Mouse (Mus musculus) intestine, postnatal 0 days (tissue): ENCODE measurements around the gene Ddx42. TPM values are rescaled to one million over a fixed set of nuclear protein-coding genes. Genes with fewer than 3 reads are reported as not detected.

Source experiments
- ATAC-seq: fragments of 200-750 bp; cut with Nextera tagmentation; 2 replicates; pipeline ENCODE4 v1.8.0; 2017; ENCODE audit warnings: mild to moderate bottlenecking, moderate TSS enrichment, moderate library complexity
- H3K27ac ChIP-seq: fragments of 300-500 bp; sonication (generic); 2 replicates; pipeline ENCODE4 v1.5.1; 2014; ENCODE audit warnings: mild to moderate bottlenecking, low read depth, low read length, moderate library complexity
- H3K27me3 ChIP-seq: fragments of 300-500 bp; sonication (generic); replicated peaks from 2 replicates; pipeline ENCODE4 v1.6.1; 2014; ENCODE audit warnings: low read length, mixed read lengths; ENCODE audit not compliant: control insufficient read depth, insufficient read depth
- H3K36me3 ChIP-seq: fragments of 300-500 bp; sonication (generic); 2 replicates; pipeline ENCODE4 v1.6.1; 2014; ENCODE audit warnings: mild to moderate bottlenecking, moderate library complexity; ENCODE audit not compliant: control insufficient read depth, insufficient read depth
- H3K4me1 ChIP-seq: fragments of 300-500 bp; sonication (generic); replicated peaks from 2 replicates; pipeline ENCODE4 v1.6.1; 2014; ENCODE audit warnings: antibody characterized with exemption, low read length, mixed read lengths; ENCODE audit not compliant: control insufficient read depth, insufficient read depth
- H3K4me2 ChIP-seq: fragments of 300-500 bp; sonication (generic); replicated peaks from 2 replicates; pipeline ENCODE4 v1.6.1; 2014; ENCODE audit warnings: low read depth, mild to moderate bottlenecking, moderate library complexity
- H3K4me3 ChIP-seq: fragments of 300-500 bp; sonication (generic); 2 replicates; pipeline ENCODE4 v1.5.1; 2014; ENCODE audit warnings: low read depth, low read length
- H3K9ac ChIP-seq: fragments of 300-500 bp; sonication (generic); 2 replicates; pipeline ENCODE4 v1.6.1; 2014; ENCODE audit warnings: mild to moderate bottlenecking, low read depth, low read length
- H3K9me3 ChIP-seq: fragments of 300-500 bp; sonication (generic); 2 replicates; pipeline ENCODE4 v1.6.1; 2016; ENCODE audit warnings: mixed run types; ENCODE audit not compliant: control insufficient read depth
- CTCF ChIP-seq: sonication (generic); IDR thresholded peaks from 2 replicates; pipeline ENCODE4 v1.5.1; 2016; ENCODE audit warnings: low read depth, mild to moderate bottlenecking, control low read depth, antibody characterized with exemption, moderate library complexity
- WGBS: fragments of 180-500 bp; shearing (Covaris S2); extraction: QIAGEN DNeasy Blood & Tissue Kit; methylation state at CpG from one replicate; pipeline ENCODE4 v1.1.7; 2014; 5-methylcytosine and 5-hydroxymethylcytosine counted together
- polyA plus RNA-seq: library from polyadenylated mRNA; unstranded; fragments of >200 nt; fragmentation: Nextera tagmentation; extraction: Ambion mirVana; gene quantifications from 2 replicates; pipeline ENCODE4 v1.2.1, GENCODE M21; 2015

Gene Ddx42
- polyA plus RNA-seq, 1 experiment from 2014 or later, result 28.1 TPM

DNA sequence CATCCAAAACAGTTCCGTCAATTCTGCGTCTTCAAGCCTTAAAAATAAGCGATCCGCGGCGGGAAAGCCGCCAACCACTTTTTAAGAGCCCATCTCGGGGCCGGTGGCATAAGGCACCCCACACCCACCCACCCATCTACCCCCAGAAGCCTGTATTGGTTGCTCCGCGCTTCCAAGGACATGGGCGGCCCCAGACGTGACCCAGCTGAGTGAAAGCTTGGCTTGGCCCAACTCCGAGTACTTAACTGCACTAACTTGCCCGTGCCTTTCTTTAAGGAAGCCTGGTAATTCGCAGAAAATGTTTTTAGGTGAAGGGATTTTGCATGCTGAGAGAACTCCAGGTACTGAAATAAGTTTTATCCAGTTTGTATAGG lies 56.6 kb downstream of the Ddx42 start:
- H3K27ac ChIP-seq, result peak overlapping the region; percentile 72
- 7% methylated on average over 16 of the region's 16 CpGs for WGBS
- peak overlapping the region; percentile 95 for H3K9ac ChIP-seq
- H3K4me3 ChIP-seq, result peak overlapping the region; percentile 97
- H3K36me3 ChIP-seq, result no peaks in the 10 kb centered on the region
- H3K4me1 ChIP-seq, result peaks cover 10% of the 10 kb centered on the region
- ATAC-seq, result no peak
- TF ChIP-seq CTCF, result no peak
- H3K27me3 ChIP-seq, result no peaks in the 10 kb centered on the region
- H3K9me3 ChIP-seq, result no peaks in the 10 kb centered on the region
- H3K4me2 ChIP-seq, result peak overlapping the region; percentile 77

DNA sequence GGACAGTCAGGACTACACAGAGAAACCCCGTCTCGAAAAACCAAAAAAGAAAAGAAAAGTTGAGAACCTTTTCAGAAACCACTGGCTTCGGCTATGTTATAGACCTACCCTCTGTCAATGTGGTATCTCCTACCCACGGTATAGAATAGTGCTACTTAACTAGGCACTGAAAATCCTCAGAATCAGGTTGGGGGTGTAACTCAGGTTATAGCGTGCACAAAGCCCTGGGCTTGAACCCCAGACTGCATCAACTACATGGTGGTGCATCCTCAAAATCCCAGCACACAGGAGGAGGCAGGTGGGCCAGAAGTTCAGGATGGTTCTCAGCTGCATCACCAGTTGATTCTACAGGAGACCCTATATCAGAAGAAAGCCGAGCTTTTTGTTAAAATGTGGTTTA lies 57.1 kb downstream of the Ddx42 start:
- 93% methylated on average over 6 of the region's 6 CpGs for WGBS
- Histone ChIP-seq H3K4me3 (no peak overlapping the region), H3K9ac (no peak overlapping the region), H3K4me1 (peaks cover 10% of the 10 kb centered on the region), H3K9me3 (no peaks in the 10 kb centered on the region), H3K27me3 (no peaks in the 10 kb centered on the region), H3K36me3 (no peaks in the 10 kb centered on the region), H3K27ac (no peak overlapping the region), H3K4me2 (peak overlapping the region; percentile 77; the same call in 1 of the 2 replicates)
- TF ChIP-seq CTCF, result no peak
- ATAC-seq, result no peak

DNA sequence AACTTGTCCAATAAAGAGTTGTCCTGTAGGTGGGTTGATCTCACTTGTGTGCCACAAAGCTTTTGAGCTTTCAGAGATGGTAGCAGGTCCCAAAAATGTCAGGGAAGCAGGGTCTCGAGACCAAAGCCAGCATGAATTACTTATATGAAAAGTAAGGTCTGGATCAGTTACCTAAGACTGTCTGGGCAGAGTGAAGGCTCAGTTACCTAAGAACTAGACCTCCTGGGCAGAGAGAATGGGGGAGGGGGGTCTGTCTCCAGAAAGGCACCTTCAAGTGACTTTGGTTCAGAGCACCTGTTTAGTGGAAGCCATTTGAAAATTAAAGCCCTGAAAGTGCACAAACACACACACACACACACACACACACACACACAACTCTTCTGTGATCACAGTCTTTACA lies 57.6 kb downstream of the Ddx42 start:
- Histone ChIP-seq H3K4me2 (no peak overlapping the region), H3K36me3 (no peaks in the 10 kb centered on the region), H3K4me1 (peaks cover 10% of the 10 kb centered on the region), H3K4me3 (no peak overlapping the region), H3K27me3 (no peaks in the 10 kb centered on the region), H3K9me3 (no peaks in the 10 kb centered on the region), H3K9ac (no peak overlapping the region), H3K27ac (no peak overlapping the region)
- 89% methylated on average over 1 of the region's 1 CpGs for WGBS
- ATAC-seq, result no peak
- no peak for TF ChIP-seq CTCF

DNA sequence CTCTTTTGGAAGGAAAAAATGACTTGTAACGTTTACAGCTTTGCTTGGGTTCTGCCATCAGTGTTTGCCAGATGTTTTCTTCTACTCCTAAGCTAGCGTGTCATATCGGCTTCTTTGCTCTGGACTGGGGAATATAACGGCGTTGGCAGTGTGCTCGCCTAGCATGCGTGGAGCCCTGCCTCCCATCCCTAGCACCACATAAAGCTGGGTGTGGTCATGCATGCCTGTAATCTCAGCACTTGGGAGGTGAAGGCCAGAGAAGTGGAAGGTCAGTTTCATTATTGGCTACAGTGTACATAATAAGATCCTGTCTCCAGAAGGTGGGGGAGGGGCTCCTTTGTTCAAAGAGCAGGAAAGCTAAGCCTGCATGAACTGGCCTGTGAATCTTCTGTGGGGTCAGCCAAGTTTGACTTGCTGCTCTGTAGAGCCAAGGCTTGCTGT lies 58.3 kb downstream of the Ddx42 start:
- no peaks in the 10 kb centered on the region for H3K9me3 ChIP-seq
- WGBS, result 28% methylated on average over 7 of the region's 7 CpGs
- no peak overlapping the region for H3K27ac ChIP-seq
- no peak overlapping the region for H3K9ac ChIP-seq
- ATAC-seq, result no peak
- H3K4me2 ChIP-seq, result no peak overlapping the region
- no peak for TF ChIP-seq CTCF
- H3K36me3 ChIP-seq, result no peaks in the 10 kb centered on the region
- H3K27me3 ChIP-seq, result no peaks in the 10 kb centered on the region
- H3K4me1 ChIP-seq, result peaks cover 10% of the 10 kb centered on the region
- no peak overlapping the region for H3K4me3 ChIP-seq

DNA sequence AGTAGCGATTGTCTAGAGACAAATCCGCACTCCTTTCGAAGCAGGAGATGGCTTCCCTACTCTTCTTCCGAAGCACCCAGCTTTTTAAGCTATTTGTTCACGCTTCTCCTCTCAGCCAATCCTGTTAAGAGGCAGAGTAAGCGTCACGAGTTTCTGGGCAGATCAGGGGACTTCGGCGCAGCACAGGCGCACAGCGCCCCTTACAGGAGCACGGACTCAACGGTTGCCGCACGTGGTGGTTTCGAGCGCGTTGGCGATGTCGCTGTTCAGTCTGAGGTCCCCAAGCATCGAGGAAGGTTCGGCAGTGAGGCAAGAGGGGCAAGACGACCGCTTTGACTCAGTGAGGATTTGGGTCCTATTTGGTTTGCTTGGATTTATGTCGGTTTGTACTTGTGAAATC lies 59.7 kb downstream of the Ddx42 start, which contains the start of gene Tcam1:
Gene Tcam1, plus strand, starts transcription at position 219 of the 400 bp plus-strand sequence.
- peak; percentile 35; the same call in 1 of the 2 replicates for ATAC-seq
- H3K27ac ChIP-seq, result no peak within 1 kb of the TSS

DNA sequence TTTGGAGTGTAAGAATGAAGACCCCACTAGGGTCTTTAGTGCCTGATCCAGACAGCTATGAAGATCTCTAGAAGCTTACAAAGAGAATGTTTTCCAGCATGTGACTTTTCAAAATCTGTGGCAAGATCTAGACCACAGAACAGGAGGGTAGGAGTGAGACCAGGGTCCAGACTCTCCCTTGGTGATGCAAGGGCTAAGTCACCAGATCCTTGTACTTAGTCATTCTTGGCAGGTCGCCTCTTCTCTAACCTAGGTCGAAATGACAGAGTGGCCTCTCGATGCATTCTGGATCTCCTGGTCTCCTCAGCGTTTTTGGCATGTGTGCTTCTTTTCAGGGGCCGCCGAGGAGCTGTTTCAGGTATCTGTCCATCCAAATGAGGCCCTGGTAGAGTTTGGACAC lies 65.7 kb downstream of the Ddx42 start:
- no peaks in the 10 kb centered on the region for H3K9me3 ChIP-seq
- no peak overlapping the region for H3K27ac ChIP-seq
- WGBS, result 83% methylated on average over 6 of the region's 6 CpGs
- ATAC-seq, result no peak
- H3K27me3 ChIP-seq, result no peaks in the 10 kb centered on the region
- no peak for TF ChIP-seq CTCF
- no peak overlapping the region for H3K4me3 ChIP-seq
- no peaks in the 10 kb centered on the region for H3K4me1 ChIP-seq
- no peak overlapping the region for H3K4me2 ChIP-seq
- H3K9ac ChIP-seq, result no peak overlapping the region
- no peaks in the 10 kb centered on the region for H3K36me3 ChIP-seq

More for the DNA sequence above, 59.7 kb downstream of the Ddx42 start, which contains the start of gene Tcam1:
- H3K27me3 ChIP-seq, result no peaks in the 10 kb centered on the region
- no peaks in the 10 kb centered on the region for H3K9me3 ChIP-seq
- no peaks in the 10 kb centered on the region for H3K36me3 ChIP-seq
- H3K4me1 ChIP-seq, result peaks cover 10% of the 10 kb centered on the region
- H3K4me3 ChIP-seq, result no peak within 1 kb of the TSS
- TF ChIP-seq CTCF, result peak; percentile 99
- H3K4me2 ChIP-seq, result peak within 1 kb of the TSS; percentile 51
- no peak within 1 kb of the TSS for H3K9ac ChIP-seq
- WGBS, result 5% methylated on average over 25 of the region's 25 CpGs

DNA sequence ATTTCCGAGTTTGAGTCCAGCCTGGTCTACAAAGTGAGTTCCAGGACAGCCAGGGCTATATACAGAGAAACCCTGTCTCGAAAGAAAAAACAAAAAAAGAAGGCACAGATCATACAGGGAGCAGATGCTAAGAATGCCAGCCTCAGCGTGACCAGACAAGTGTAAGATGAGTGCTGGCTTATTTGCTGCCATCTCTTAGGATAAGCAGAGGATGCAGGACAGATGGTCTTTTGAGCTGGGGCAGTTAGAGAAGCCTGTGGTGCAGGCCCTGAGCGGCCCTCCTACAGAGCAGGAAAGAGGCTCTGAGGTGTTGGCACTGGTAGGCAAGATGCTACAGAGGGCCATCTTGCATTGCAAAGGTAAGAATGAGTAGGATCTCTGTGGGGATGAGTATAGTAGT lies 66.6 kb downstream of the Ddx42 start:
- Histone ChIP-seq H3K27me3 (no peaks in the 10 kb centered on the region), H3K9me3 (no peaks in the 10 kb centered on the region), H3K9ac (no peak overlapping the region), H3K36me3 (no peaks in the 10 kb centered on the region), H3K4me3 (no peak overlapping the region), H3K4me2 (no peak overlapping the region), H3K27ac (no peak overlapping the region), H3K4me1 (no peaks in the 10 kb centered on the region)
- WGBS, result 86% methylated on average over 4 of the region's 4 CpGs
- ATAC-seq, result no peak
- TF ChIP-seq CTCF, result no peak
